Mouse (Mus musculus): Measurements from ENCODE around the gene Ap1s3.

DNA sequence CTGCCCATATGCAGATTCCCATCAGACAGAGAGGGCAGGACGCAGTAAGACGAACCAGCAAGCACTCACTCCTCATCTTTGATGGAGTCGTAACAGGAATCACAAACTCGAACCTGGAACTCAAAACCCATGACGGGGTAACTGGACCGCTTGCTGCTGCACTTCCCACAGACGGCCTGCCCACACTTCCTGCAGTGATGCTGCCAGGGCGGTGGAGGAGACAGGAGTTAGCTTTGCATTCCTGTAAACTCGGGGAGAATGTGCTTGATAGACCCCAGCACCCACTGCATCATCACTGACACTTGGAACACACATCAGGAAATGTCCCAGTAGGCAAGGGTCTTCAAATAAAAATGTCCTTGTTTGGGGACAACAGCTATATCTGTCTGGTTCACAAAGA, 35.6 kb upstream of the Ap1s3 start:
- TF ChIP-seq CTCF (IDR thresholded peaks at IDR 0.05; ENCODE audit: borderline replicate concordance, insufficient read depth, low read length): no peak
- TF ChIP-seq POLR2A (IDR thresholded peaks at IDR 0.05; ENCODE audit: low read depth, low read length): no peak
